Comparison of ENCODE assay signal across 18 mouse cellular contexts in genomic region chr10:97547740-97548139, GRCm38 (mm10). TPM values are rescaled to one million over a fixed set of nuclear protein-coding genes. Genes with fewer than 3 reads are reported as not detected.
"Had no signal": no experiment of that assay in that cellular context is flagged by ENCODE, and none has a peak within 500 bp of the region (broad histone marks: within the 10 kb centered on the region; RNA-seq: fewer than 3 reads in every experiment).

No protein-coding gene starts in this region.

- DNase-seq: kidney, adult 8-10 months; liver; liver, embryonic 13.5 days; liver, postnatal 0 days; retina, postnatal 1 day; right cerebral cortex, postnatal 4 days; spleen, adult 18-20 months; thymus, adult 18-20 months; thymus, postnatal 25 days had no signal

- H3K4me1 ChIP-seq: limb, embryonic 12.5 days; liver, embryonic 13.5 days; megakaryocyte, embryonic 14.5 days; midbrain, embryonic 15.5 days; neural tube, embryonic 13.5 days had no signal

- H3K27ac ChIP-seq: layer of hippocampus, adult 2 months; limb, embryonic 12.5 days; liver, embryonic 13.5 days; macrophage; midbrain, embryonic 15.5 days; neural tube, embryonic 13.5 days had no signal

- H3K9ac ChIP-seq: limb, embryonic 12.5 days; liver, embryonic 13.5 days; liver, postnatal 0 days; midbrain, embryonic 15.5 days; neural tube, embryonic 13.5 days had no signal

- ATAC-seq: intestine, postnatal 0 days; liver, postnatal 0 days; midbrain, embryonic 15.5 days had no signal

- H3K4me3 ChIP-seq: layer of hippocampus, adult 2 months; limb, embryonic 12.5 days; liver, embryonic 13.5 days; megakaryocyte, embryonic 14.5 days; midbrain, embryonic 15.5 days; neural tube, embryonic 13.5 days had no signal

- H3K4me2 ChIP-seq: limb, embryonic 12.5 days; liver, embryonic 13.5 days; midbrain, embryonic 11.5 days; midbrain, embryonic 15.5 days; neural tube, embryonic 13.5 days had no signal

- H3K36me3 ChIP-seq: limb, embryonic 12.5 days; liver, embryonic 13.5 days; midbrain, embryonic 15.5 days; neural tube, embryonic 13.5 days had no signal

- H3K9me3 ChIP-seq: limb, embryonic 12.5 days; liver, embryonic 13.5 days; neural tube, embryonic 13.5 days had no signal

- H3K27me3 ChIP-seq: limb, embryonic 12.5 days; liver, embryonic 13.5 days; megakaryocyte, embryonic 14.5 days; midbrain, embryonic 15.5 days; neural tube, embryonic 13.5 days had no signal

RNA-seq across cellular contexts. Expression of gene Lum, which starts 17.2 kb away (rescaled TPM):
- polyA plus RNA-seq: macrophage had no signal

RNA-seq across cellular contexts. Expression of gene Kera, which starts 58.9 kb away (rescaled TPM):
- total RNA-seq: left cerebral cortex, postnatal 36 days had no signal
- polyA plus RNA-seq: liver, postnatal 0 days; macrophage had no signal
